ENCODE assay signal across 19 mouse cellular contexts in the genomic region with DNA sequence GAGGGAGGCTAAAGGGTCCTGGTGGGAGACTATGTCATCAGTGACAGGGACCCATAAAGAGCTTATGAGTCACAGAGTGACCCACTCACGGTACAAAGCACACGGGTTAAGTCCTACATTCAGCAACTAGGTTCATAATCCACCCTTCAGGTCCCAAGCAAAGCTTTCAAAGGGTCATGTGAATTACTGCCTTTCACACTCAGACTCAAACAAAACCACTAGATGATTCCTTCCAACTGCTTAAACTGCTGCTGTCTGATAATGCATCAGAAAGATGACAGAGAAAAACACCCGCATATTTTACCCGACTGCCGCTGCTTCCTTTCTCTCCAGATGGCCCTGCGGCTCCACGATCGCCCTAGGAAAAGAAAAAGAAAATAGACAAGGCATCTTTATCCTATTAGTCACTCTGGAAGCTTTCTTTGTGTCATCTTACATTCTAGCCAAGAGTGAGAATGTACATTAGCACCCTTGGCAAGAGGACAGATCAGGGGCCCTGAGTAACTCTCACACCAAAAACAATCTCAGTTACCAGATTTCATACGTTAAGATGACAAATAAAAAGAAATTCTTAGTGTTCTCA. TPM values are rescaled to one million over a fixed set of nuclear protein-coding genes. Genes with fewer than 3 reads are reported as not detected.
DNase-seq lines count a peak whose midpoint lies in the region; ATAC-seq and TF ChIP-seq lines count a peak whose summit lies in the region.
"Had no signal": no experiment of that assay in that cellular context is flagged by ENCODE, and none has a peak within 500 bp of the region (broad histone marks: within the 10 kb centered on the region; RNA-seq: fewer than 3 reads in every experiment).

No protein-coding gene starts in this region.

- no peak for TF ChIP-seq CTCF in embryonic fibroblast, embryonic 13.5 days (IDR thresholded peaks at IDR 0.05; ENCODE audit: borderline replicate concordance, insufficient read depth, low read length)
- TF ChIP-seq CTCF in heart, adult 2 months (IDR thresholded peaks at IDR 0.05), result no peak

- intact Hi-C loops in heart, adult 2 months (cut with DNase I), result no loop called here

- H3K4me2 ChIP-seq in hindbrain, embryonic 13.5 days, result no peak overlapping the region
- no peak overlapping the region for H3K4me2 ChIP-seq in midbrain, embryonic 11.5 days
- H3K4me2 ChIP-seq in midbrain, embryonic 13.5 days (replicated peaks), result no peak overlapping the region
- no peak overlapping the region for H3K4me2 ChIP-seq in stomach, embryonic 16.5 days (ENCODE audit: low read depth, low read length)
- H3K4me2 ChIP-seq: heart, embryonic 15.5 days; limb, embryonic 15.5 days; neural tube, embryonic 12.5 days had no signal

- no peak for ATAC-seq in hindbrain, embryonic 13.5 days (ENCODE audit: low FRiP score)
- peak; percentile 44; the same call in 1 of the 2 replicates for ATAC-seq in midbrain, embryonic 11.5 days (ENCODE audit: low FRiP score)
- ATAC-seq in midbrain, embryonic 13.5 days, result no peak
- ATAC-seq in stomach, embryonic 16.5 days (ENCODE audit: insufficient read depth, low FRiP score), result no peak
- ATAC-seq: intestine, postnatal 0 days had no signal

- WGBS in hindbrain, embryonic 13.5 days, result 70% methylated on average over 9 of the region's 9 CpGs
- 85% methylated on average over 9 of the region's 9 CpGs for WGBS in hindbrain, embryonic 10.5 days
- WGBS in midbrain, embryonic 11.5 days, result 43% methylated on average over 9 of the region's 9 CpGs
- WGBS in midbrain, embryonic 13.5 days, result 42% methylated on average over 9 of the region's 9 CpGs
- WGBS in stomach, embryonic 16.5 days, result 42% methylated on average over 9 of the region's 9 CpGs
- WGBS in heart, adult 2 months, result 57% methylated on average over 9 of the region's 9 CpGs

- H3K36me3 ChIP-seq in hindbrain, embryonic 13.5 days, result no peaks in the 10 kb centered on the region
- H3K36me3 ChIP-seq in hindbrain, embryonic 10.5 days, result no peaks in the 10 kb centered on the region
- no peaks in the 10 kb centered on the region for H3K36me3 ChIP-seq in midbrain, embryonic 11.5 days (ENCODE audit: control insufficient read depth, insufficient read depth, low read length)
- H3K36me3 ChIP-seq in midbrain, embryonic 13.5 days, result no peaks in the 10 kb centered on the region
- no peaks in the 10 kb centered on the region for H3K36me3 ChIP-seq in stomach, embryonic 16.5 days (ENCODE audit: control insufficient read depth, insufficient read depth, low read length)
- no peaks in the 10 kb centered on the region for H3K36me3 ChIP-seq in heart, adult 2 months (ENCODE audit: control insufficient read depth, insufficient read depth, low read length)
- H3K36me3 ChIP-seq: heart, embryonic 15.5 days; limb, embryonic 15.5 days; neural tube, embryonic 12.5 days had no signal

- H3K4me3 ChIP-seq in hindbrain, embryonic 13.5 days, result no peak overlapping the region
- no peak overlapping the region for H3K4me3 ChIP-seq in hindbrain, embryonic 10.5 days
- no peak overlapping the region for H3K4me3 ChIP-seq in midbrain, embryonic 11.5 days (ENCODE audit: low read depth, low read length)
- no peak overlapping the region for H3K4me3 ChIP-seq in midbrain, embryonic 13.5 days (replicated peaks)
- H3K4me3 ChIP-seq in embryonic fibroblast, embryonic 13.5 days (ENCODE audit: insufficient read depth, low read length), result no peak overlapping the region
- no peak overlapping the region for H3K4me3 ChIP-seq in stomach, embryonic 16.5 days (replicated peaks; ENCODE audit: low read length)
- H3K4me3 ChIP-seq in heart, adult 2 months, result no peak overlapping the region
- H3K4me3 ChIP-seq: heart, embryonic 15.5 days; limb, embryonic 15.5 days; neural tube, embryonic 12.5 days had no signal

- H3K79me2 ChIP-seq in heart, adult 2 months (replicated peaks; ENCODE audit: control insufficient read depth, insufficient read depth, low read length), result no peaks in the 10 kb centered on the region

- H3K4me1 ChIP-seq in hindbrain, embryonic 13.5 days (replicated peaks), result no peaks in the 10 kb centered on the region
- no peaks in the 10 kb centered on the region for H3K4me1 ChIP-seq in hindbrain, embryonic 10.5 days (replicated peaks)
- 0 out of 2 replicates have a peak, but pooled peaks cover 6% of the 10 kb centered on the region for H3K4me1 ChIP-seq in midbrain, embryonic 11.5 days (ENCODE audit: control insufficient read depth, insufficient read depth, low read length)
- peaks cover 10% of the 10 kb centered on the region for H3K4me1 ChIP-seq in midbrain, embryonic 13.5 days (replicated peaks)
- H3K4me1 ChIP-seq in embryonic fibroblast, embryonic 13.5 days (ENCODE audit: control insufficient read depth, insufficient read depth, low read length), result 0 out of 2 replicates have a peak, but pooled peaks cover 6% of the 10 kb centered on the region
- no peaks in the 10 kb centered on the region for H3K4me1 ChIP-seq in stomach, embryonic 16.5 days (ENCODE audit: control insufficient read depth, insufficient read depth, low read length)
- no peaks in the 10 kb centered on the region for H3K4me1 ChIP-seq in heart, adult 2 months (ENCODE audit: control insufficient read depth, insufficient read depth, low read length)
- H3K4me1 ChIP-seq: heart, embryonic 15.5 days; limb, embryonic 15.5 days; neural tube, embryonic 12.5 days had no signal

- TF ChIP-seq EP300 in heart, adult 2 months (IDR thresholded peaks at IDR 0.05; ENCODE audit: insufficient read depth, low read depth, low read length), result no peak

- H3K9ac ChIP-seq in hindbrain, embryonic 13.5 days, result 0 out of 2 replicates have a peak overlapping the region, but pooled peaks have one; percentile 39
- peak overlapping the region; percentile 36 for H3K9ac ChIP-seq in midbrain, embryonic 11.5 days (ENCODE audit: low read length)
- H3K9ac ChIP-seq in midbrain, embryonic 13.5 days (replicated peaks), result no peak overlapping the region
- no peak overlapping the region for H3K9ac ChIP-seq in stomach, embryonic 16.5 days (ENCODE audit: low read length)
- no peak overlapping the region for H3K9ac ChIP-seq in heart, adult 2 months (ENCODE audit: low read depth, low read length)
- H3K9ac ChIP-seq: heart, embryonic 15.5 days; limb, embryonic 15.5 days; neural tube, embryonic 12.5 days had no signal

- no peaks in the 10 kb centered on the region for H3K9me3 ChIP-seq in hindbrain, embryonic 13.5 days
- H3K9me3 ChIP-seq in hindbrain, embryonic 10.5 days, result no peaks in the 10 kb centered on the region
- no peaks in the 10 kb centered on the region for H3K9me3 ChIP-seq in midbrain, embryonic 11.5 days (ENCODE audit: control insufficient read depth, low read length)
- no peaks in the 10 kb centered on the region for H3K9me3 ChIP-seq in midbrain, embryonic 13.5 days
- 0 out of 2 replicates have a peak, but pooled peaks cover 5% of the 10 kb centered on the region for H3K9me3 ChIP-seq in stomach, embryonic 16.5 days (replicated peaks; ENCODE audit: control insufficient read depth, low read length)
- H3K9me3 ChIP-seq: heart, embryonic 15.5 days; limb, embryonic 15.5 days; neural tube, embryonic 12.5 days had no signal

- no peak for DNase-seq in hindbrain, embryonic 10.5 days (ENCODE audit: low spot score)
- DNase-seq in midbrain, embryonic 11.5 days (ENCODE audit: low spot score, missing footprints), result peak; percentile 92
- no peak for DNase-seq in heart, adult 2 months
- no peak for DNase-seq in left cerebral cortex, adult 11 months (ENCODE audit: low spot score)
- DNase-seq: cerebellum, postnatal 10 days; heart, adult 11 months; kidney, postnatal 25 days; right cerebral cortex, postnatal 25 days; thymus, postnatal 4 days had no signal

- H3K27me3 ChIP-seq in hindbrain, embryonic 13.5 days, result no peaks in the 10 kb centered on the region
- no peaks in the 10 kb centered on the region for H3K27me3 ChIP-seq in hindbrain, embryonic 10.5 days (ENCODE audit: insufficient read depth, poor library complexity, severe bottlenecking)
- H3K27me3 ChIP-seq in midbrain, embryonic 11.5 days (ENCODE audit: control insufficient read depth, insufficient read depth, low read length), result no peaks in the 10 kb centered on the region
- no peaks in the 10 kb centered on the region for H3K27me3 ChIP-seq in midbrain, embryonic 13.5 days
- H3K27me3 ChIP-seq in stomach, embryonic 16.5 days (ENCODE audit: control insufficient read depth, insufficient read depth, low read length), result no peaks in the 10 kb centered on the region
- no peaks in the 10 kb centered on the region for H3K27me3 ChIP-seq in heart, adult 2 months (ENCODE audit: control insufficient read depth, insufficient read depth, low read length)
- H3K27me3 ChIP-seq: heart, embryonic 15.5 days; limb, embryonic 15.5 days; neural tube, embryonic 12.5 days had no signal

- H3K27ac ChIP-seq in hindbrain, embryonic 13.5 days, result no peak overlapping the region
- no peak overlapping the region for H3K27ac ChIP-seq in hindbrain, embryonic 10.5 days
- H3K27ac ChIP-seq in midbrain, embryonic 11.5 days (ENCODE audit: low read depth, low read length), result no peak overlapping the region
- H3K27ac ChIP-seq in midbrain, embryonic 13.5 days, result no peak overlapping the region
- H3K27ac ChIP-seq in embryonic fibroblast, embryonic 13.5 days (ENCODE audit: insufficient read depth, low read length), result peak overlapping the region; percentile 85
- H3K27ac ChIP-seq in stomach, embryonic 16.5 days (ENCODE audit: low read length), result peak overlapping the region; percentile 65
- no peak overlapping the region for H3K27ac ChIP-seq in heart, adult 2 months
- H3K27ac ChIP-seq: heart, embryonic 15.5 days; limb, embryonic 15.5 days; neural tube, embryonic 12.5 days had no signal

- no peak for TF ChIP-seq POLR2A in embryonic fibroblast, embryonic 13.5 days (IDR thresholded peaks at IDR 0.05; ENCODE audit: low read depth, low read length)
- TF ChIP-seq POLR2A in heart, adult 2 months (IDR thresholded peaks at IDR 0.05; ENCODE audit: insufficient read depth, low read depth, low read length), result no peak

RNA-seq across cellular contexts. Expression of gene Col6a4, which starts 52.6 kb away (rescaled TPM):
- 0.62 and 1.1 TPM in 2 replicates for polyA plus RNA-seq in hindbrain, embryonic 13.5 days (2015; fragmentation: Nextera tagmentation; extraction: Ambion mirVana)
- 0.10 and 0.26 TPM in 2 replicates for polyA plus RNA-seq in hindbrain, embryonic 10.5 days (2016; fragmentation: Nextera tagmentation; extraction: Ambion mirVana)
- polyA plus RNA-seq in midbrain, embryonic 11.5 days (2014; fragmentation: Nextera tagmentation; extraction: Ambion mirVana), result 0.11 TPM in 1 of 2 replicates, not detected in the other
- 0.28 and 0.36 TPM in 2 replicates for polyA plus RNA-seq in midbrain, embryonic 13.5 days (2015; fragmentation: Nextera tagmentation; extraction: Ambion mirVana)
- polyA plus RNA-seq in embryonic fibroblast, embryonic 13.5 days (2011; ENCODE audit: insufficient read length, low read depth, missing spikeins), result 0.50 and 1.4 TPM in 2 replicates
- polyA plus RNA-seq in stomach, embryonic 16.5 days (2015; fragmentation: Nextera tagmentation; extraction: Ambion mirVana), result 46.3 and 53.3 TPM in 2 replicates
- total RNA-seq in heart, adult 2 months (2021), result not detected
- not detected in 2 replicates for polyA plus RNA-seq in heart, adult 2 months (2012; rRNA removed)
- total RNA-seq: gastrocnemius, adult 8-10 months had no signal
- polyA plus RNA-seq: C2C12 had no signal

Comparison
In these comparisons a context has a peak if more than half of its experiments do, and no peak if none do; other contexts are left out.
1. H3K9ac ChIP-seq: peak in hindbrain, embryonic 13.5 days (single experiment) and midbrain, embryonic 11.5 days (single experiment); none in midbrain, embryonic 13.5 days (single experiment), stomach, embryonic 16.5 days (single experiment) and heart, adult 2 months (single experiment).
2. H3K27ac ChIP-seq: peak in embryonic fibroblast, embryonic 13.5 days (single experiment) and stomach, embryonic 16.5 days (single experiment); none in hindbrain, embryonic 13.5 days (single experiment), hindbrain, embryonic 10.5 days (single experiment), midbrain, embryonic 11.5 days (single experiment), midbrain, embryonic 13.5 days (single experiment) and heart, adult 2 months (single experiment).
3. RNA of gene Col6a4, which starts 52.6 kb away (polyA plus RNA-seq): 46.3 to 53.3 TPM in stomach, embryonic 16.5 days; 0.50 to 1.4 TPM in embryonic fibroblast, embryonic 13.5 days, 0.62 to 1.1 TPM in hindbrain, embryonic 13.5 days, 0.28 to 0.36 TPM in midbrain, embryonic 13.5 days, 0.10 to 0.26 TPM in hindbrain, embryonic 10.5 days, 0.11 TPM in midbrain, embryonic 11.5 days and not detected in heart, adult 2 months; every median in the first group is over 10 times any median in the second.